Mouse (Mus musculus) heart, postnatal 0 days (tissue): ENCODE data around the gene Efcab2.
A peak's percentile ranks its signal among the peaks of the same experiment; 100 is the strongest.

Experiments used
- CTCF ChIP-seq: IDR thresholded peaks from 2 replicates; pipeline ENCODE4 v1.5.1; 2016; ENCODE audit warnings: antibody characterized with exemption, control low read depth, low read depth
- EP300 ChIP-seq: IDR thresholded peaks from 2 replicates; pipeline ENCODE4 v1.6.1; 2016; ENCODE audit warnings: antibody characterized with exemption, low read depth

DNA sequence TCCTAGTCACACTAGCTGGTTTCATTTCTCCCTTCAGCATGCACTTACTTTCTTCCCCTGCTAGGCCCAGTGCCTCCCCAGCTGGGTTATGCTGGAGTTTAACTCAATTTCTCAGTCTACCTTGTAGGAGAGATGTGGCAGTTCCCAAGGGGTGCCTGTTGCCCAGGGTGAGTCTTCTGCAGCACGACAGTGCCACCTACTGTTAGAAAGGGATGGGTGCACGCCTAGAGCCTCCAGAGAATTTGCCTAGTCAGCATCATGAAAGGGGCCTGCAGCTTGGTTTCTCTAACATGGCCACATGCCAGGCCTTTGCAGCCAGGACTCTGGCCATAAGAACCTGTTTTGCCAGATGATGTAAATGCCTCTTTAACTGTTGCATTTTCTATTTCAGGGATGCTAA, 57.8 kb downstream of the Efcab2 start:
- TF ChIP-seq CTCF (peak; percentile 97), EP300 (no peak)
